Comparison of ENCODE assay signal across 14 mouse cellular contexts in genomic region chr17:83846301-83847021, GRCm38 (mm10). TPM values are rescaled to one million over a fixed set of nuclear protein-coding genes. Genes with fewer than 3 reads are reported as not detected.
DNase-seq lines count a peak whose midpoint lies in the region; ATAC-seq and TF ChIP-seq lines count a peak whose summit lies in the region.
"Had no signal": no experiment of that assay in that cellular context is flagged by ENCODE, and none has a peak within 500 bp of the region (broad histone marks: within the 10 kb centered on the region; RNA-seq: fewer than 3 reads in every experiment).

No protein-coding gene starts in this region.

- TF ChIP-seq EP300 in CH12.LX (IDR thresholded peaks at IDR 0.05; ENCODE audit: low read length) = peak; percentile 89

- no peak for ATAC-seq in CD4-positive, CD25-positive, alpha-beta regulatory T cell, adult 4 months
- ATAC-seq in monocyte, adult 5-6 weeks (replicated peaks; ENCODE audit: insufficient number of reproducible peaks, low FRiP score, low TSS enrichment, poor library complexity, severe bottlenecking) = peak; percentile 69
- ATAC-seq: activated CD4-positive, CD25-positive, alpha-beta regulatory T cell, adult 4 months had no signal

- H3K27ac ChIP-seq in CH12.LX (ENCODE audit: insufficient read depth, low read depth) = peak overlapping the region; percentile 85
- H3K27ac ChIP-seq: lung, embryonic 15.5 days had no signal

- no peaks in the 10 kb centered on the region; the same call in 1 of the 2 replicates for H3K79me2 ChIP-seq in CH12.LX (replicated peaks; ENCODE audit: control insufficient read depth, extremely low read depth, insufficient read depth, poor library complexity, severe bottlenecking)

- peak; percentile 15 for DNase-seq in CD4-positive, CD25-positive, alpha-beta regulatory T cell, adult 2 months (ENCODE audit: low read depth, low spot score)
- peak; percentile 97 for DNase-seq in CH12.LX (ENCODE audit: extremely low read depth)
- DNase-seq in kidney, postnatal 10 days = peak; percentile 51
- no peak for DNase-seq in ovary, postnatal 10 days (ENCODE audit: low spot score)
- DNase-seq in embryo, embryonic 9.5 days (ENCODE audit: extremely low spot score) = no peak
- DNase-seq in right cerebral cortex, postnatal 10 days (ENCODE audit: low spot score in 2 of 2) = no peak
- DNase-seq: gastrocnemius, postnatal 10 days; heart, postnatal 4 days had no signal

- H3K9ac ChIP-seq in CH12.LX (ENCODE audit: insufficient read depth, low read depth) = peak overlapping the region; percentile 30
- H3K9ac ChIP-seq: lung, embryonic 15.5 days had no signal

- H3K4me2 ChIP-seq in CH12.LX (ENCODE audit: insufficient read depth, low read depth, poor library complexity, severe bottlenecking) = peak overlapping the region; percentile 53
- H3K4me2 ChIP-seq: lung, embryonic 15.5 days had no signal

- TF ChIP-seq RAD21 in CH12.LX (IDR thresholded peaks at IDR 0.05; ENCODE audit: low read depth, low read length) = no peak; the same call in 1 of the 2 replicates

- dilution Hi-C loops in CH12.LX (cut with MboI; ENCODE audit: extremely low pct_ligation_motif_present, extremely low pct_unique_long_range_greater_than_20kb, low sequenced_read_pairs) = no loop called here

- peak; percentile 49; the same call in 1 of the 2 replicates for TF ChIP-seq POLR2A in CH12.LX (IDR thresholded peaks at IDR 0.05; ENCODE audit: low read depth, low read length)

- H3K27me3 ChIP-seq in CH12.LX (replicated peaks) = no peaks in the 10 kb centered on the region
- H3K27me3 ChIP-seq: lung, embryonic 15.5 days had no signal

- H3K4me1 ChIP-seq in CH12.LX (ENCODE audit: control insufficient read depth in 1 of 2, insufficient read depth in 2 of 2) = peaks cover 31 to 70% of the 10 kb centered on the region in 2 experiments

- H3K4me3 ChIP-seq in CH12.LX (replicated peaks in 1 of 3; ENCODE audit: low read depth in 2 of 3, low read length in 2 of 3, poor library complexity in 1 of 3) = peak overlapping the region; percentile 53 to 62 (median 59)
- H3K4me3 ChIP-seq: lung, embryonic 15.5 days had no signal

- in situ Hi-C loops in CH12.LX (cut with MboI; ENCODE audit: low pct_ligation_motif_present, low pct_unique_long_range_greater_than_20kb, low sequenced_read_pairs) = no loop called here

- TF ChIP-seq CTCF in CH12.LX (conservative IDR thresholded peaks at IDR 0.05 in 1 of 2, IDR thresholded peaks at IDR 0.05 in 1 of 2; ENCODE audit: low read depth in 2 of 2, low read length in 2 of 2) = no peak

- H3K36me3 ChIP-seq in CH12.LX (replicated peaks in 1 of 2; ENCODE audit: control insufficient read depth in 1 of 2, insufficient read depth in 1 of 2, low read length in 1 of 2) = peaks cover 4 to 35% of the 10 kb centered on the region in 2 experiments
- H3K36me3 ChIP-seq: lung, embryonic 15.5 days had no signal

- H3K9me3 ChIP-seq in CH12.LX (replicated peaks; ENCODE audit: low read length) = no peaks in the 10 kb centered on the region
- H3K9me3 ChIP-seq: lung, embryonic 15.5 days had no signal

TF ChIP-seq in CH12.LX, 34 proteins besides CTCF, POLR2A, EP300 and RAD21:
- TF ChIP-seq GABPA (IDR thresholded peaks at IDR 0.05; ENCODE audit: insufficient replicate concordance, low read depth, low read length) (no peak), ZMIZ1 (IDR thresholded peaks at IDR 0.05; ENCODE audit: low read depth, low read length) (no peak), ETS1 (conservative IDR thresholded peaks at IDR 0.05; ENCODE audit: low read depth, low read length) (peak; percentile 85), CHD2 (IDR thresholded peaks at IDR 0.05; ENCODE audit: low read length) (peak; percentile 89), PAX5 (IDR thresholded peaks at IDR 0.05; ENCODE audit: low read length) (no peak), RCOR1 (conservative IDR thresholded peaks at IDR 0.05; ENCODE audit: low read depth, low read length) (no peak; the same call in 1 of the 2 replicates), MAFK (IDR thresholded peaks at IDR 0.05; ENCODE audit: insufficient replicate concordance, low read length) (peak; percentile 76), JUND (conservative IDR thresholded peaks at IDR 0.05; ENCODE audit: low read depth, low read length) (peak; percentile 79), MAZ (IDR thresholded peaks at IDR 0.05; ENCODE audit: low read depth, low read length) (peak; percentile 87), ZC3H11A (IDR thresholded peaks at IDR 0.05; ENCODE audit: low read depth, low read length) (no peak), HCFC1 (IDR thresholded peaks at IDR 0.05; ENCODE audit: low read depth, low read length) (peak; percentile 38), USF2 (conservative IDR thresholded peaks at IDR 0.05; ENCODE audit: low read depth, low read length) (no peak), TCF12 (IDR thresholded peaks at IDR 0.05; ENCODE audit: low read depth, low read length) (peak; percentile 86), ZNF384 (IDR thresholded peaks at IDR 0.05; ENCODE audit: low read depth, low read length) (no peak), MAX (IDR thresholded peaks at IDR 0.05; ENCODE audit: low read length) (peak; percentile 65), JUN (IDR thresholded peaks at IDR 0.05; ENCODE audit: insufficient read depth, low read depth, low read length) (peak; percentile 47; the same call in 1 of the 2 replicates), E2F4 (IDR thresholded peaks at IDR 0.05; ENCODE audit: insufficient replicate concordance, low read depth, low read length) (no peak), ZKSCAN1 (IDR thresholded peaks at IDR 0.05; ENCODE audit: borderline replicate concordance, low read depth, low read length) (no peak), IRF4 (IDR thresholded peaks at IDR 0.05; ENCODE audit: low read depth, low read length) (peak; percentile 92), SMC3 (IDR thresholded peaks at IDR 0.05; ENCODE audit: low read depth, low read length) (peak; percentile 7; the same call in 1 of the 2 replicates), BHLHE40 (IDR thresholded peaks at IDR 0.05; ENCODE audit: low read depth, low read length) (peak; percentile 90), MXI1 (IDR thresholded peaks at IDR 0.05; ENCODE audit: low read depth, low read length) (peak; percentile 61; the same call in 1 of the 2 replicates), NELFE (IDR thresholded peaks at IDR 0.05; ENCODE audit: low read depth, low read length) (no peak; the same call in none of the 2 replicates), ELF1 (IDR thresholded peaks at IDR 0.05; ENCODE audit: low read depth, low read length) (peak; percentile 49; the same call in 1 of the 2 replicates), MEF2A (IDR thresholded peaks at IDR 0.05; ENCODE audit: borderline replicate concordance, low read depth, low read length) (peak; percentile 60; the same call in 1 of the 2 replicates), USF1 (IDR thresholded peaks at IDR 0.05; ENCODE audit: low read depth, low read length) (no peak), MYC (IDR thresholded peaks at IDR 0.05; ENCODE audit: low read depth, low read length) (peak; percentile 87; the same call in 1 of the 2 replicates), TBP (conservative IDR thresholded peaks at IDR 0.05; ENCODE audit: low read depth, low read length) (0 out of 2 replicates have a peak, but pooled peaks have one; percentile 34), POLR2AphosphoS2 (IDR thresholded peaks at IDR 0.05; ENCODE audit: low read depth, low read length) (no peak), KAT2A (IDR thresholded peaks at IDR 0.05; ENCODE audit: insufficient replicate concordance, low read length) (no peak), SIN3A (IDR thresholded peaks at IDR 0.05; ENCODE audit: low read length) (0 out of 2 replicates have a peak, but pooled peaks have one; percentile 76), UBTF (IDR thresholded peaks at IDR 0.05; ENCODE audit: low read depth, low read length) (peak; percentile 44; the same call in 1 of the 2 replicates), NRF1 (IDR thresholded peaks at IDR 0.05; ENCODE audit: low read depth, low read length) (peak; percentile 66; the same call in 1 of the 2 replicates), CHD1 (IDR thresholded peaks at IDR 0.05; ENCODE audit: low read depth, low read length) (peak; percentile 65)

RNA-seq across cellular contexts. Expression of gene Haao, which starts 1.3 kb away (rescaled TPM):
- 1 to 10 TPM; 1.1 to 5.0 TPM for polyA plus RNA-seq in CD4-positive, CD25-positive, alpha-beta regulatory T cell, adult 4 months (2017; shearing (Covaris generic))
- total RNA-seq in CH12.LX (2012; rRNA removed) = 12.3 and 18.6 TPM in 2 replicates
- 19.1 and 21.7 TPM in 2 replicates for total RNA-seq in CH12.LX (2014; rRNA removed)
- polyA plus RNA-seq in CH12.LX (2012; ENCODE audit: insufficient read length, low read depth) = 30.6 and 33.8 TPM in 2 replicates
- total RNA-seq in monocyte, adult 5-6 weeks (2017) = 60.0 to 68.3 TPM (median 64.2 TPM) in 3 replicates
- total RNA-seq: layer of hippocampus, postnatal 10 days had no signal
- polyA plus RNA-seq: neural tube, embryonic 11.5 days had no signal

Comparison
In these comparisons a context has a peak if more than half of its experiments do, and no peak if none do; other contexts are left out.
1. DNase-seq: peak in CD4-positive, CD25-positive, alpha-beta regulatory T cell, adult 2 months (single experiment), CH12.LX (single experiment) and kidney, postnatal 10 days (single experiment); none in ovary, postnatal 10 days (single experiment), embryo, embryonic 9.5 days (single experiment) and right cerebral cortex, postnatal 10 days (0 of 2).